Mouse (Mus musculus): ENCODE measurements around the gene Unc5a. TPM values are rescaled to one million over a fixed set of nuclear protein-coding genes. Genes with fewer than 3 reads are reported as not detected.

Unc5a gene
- total and polyA plus RNA-seq, 3 experiments, result 0.17 TPM; not detected in 2

- no peak for DNase-seq (ENCODE audit: extremely low read depth)
- dilution Hi-C loops (cut with MboI; ENCODE audit: extremely low pct_ligation_motif_present, extremely low pct_unique_long_range_greater_than_20kb, low sequenced_read_pairs), result no loop called here
- no peak for TF ChIP-seq POLR2A (IDR thresholded peaks at IDR 0.05; ENCODE audit: low read depth, low read length)
- TF ChIP-seq HCFC1 (IDR thresholded peaks at IDR 0.05; ENCODE audit: low read depth, low read length), result no peak
- no peak for TF ChIP-seq KAT2A (IDR thresholded peaks at IDR 0.05; ENCODE audit: insufficient replicate concordance, low read length)
- no peak for TF ChIP-seq BHLHE40 (IDR thresholded peaks at IDR 0.05; ENCODE audit: low read depth, low read length)
- no peak for TF ChIP-seq PAX5 (IDR thresholded peaks at IDR 0.05; ENCODE audit: low read length)
- TF ChIP-seq MYC (IDR thresholded peaks at IDR 0.05; ENCODE audit: low read depth, low read length), result no peak
- TF ChIP-seq ZNF384 (IDR thresholded peaks at IDR 0.05; ENCODE audit: low read depth, low read length), result no peak
- no peak for TF ChIP-seq RCOR1 (conservative IDR thresholded peaks at IDR 0.05; ENCODE audit: low read depth, low read length)
- TF ChIP-seq ETS1 (conservative IDR thresholded peaks at IDR 0.05; ENCODE audit: low read depth, low read length), result no peak
- no peak for TF ChIP-seq ELF1 (IDR thresholded peaks at IDR 0.05; ENCODE audit: low read depth, low read length)
- no peak for TF ChIP-seq ZKSCAN1 (IDR thresholded peaks at IDR 0.05; ENCODE audit: borderline replicate concordance, low read depth, low read length)
- no peak for TF ChIP-seq TCF12 (IDR thresholded peaks at IDR 0.05; ENCODE audit: low read depth, low read length)
- no peak for TF ChIP-seq MAFK (IDR thresholded peaks at IDR 0.05; ENCODE audit: insufficient replicate concordance, low read length)
- peaks cover 6% of the 10 kb centered on the region for H3K9me3 ChIP-seq (replicated peaks; ENCODE audit: low read length)
- H3K27ac ChIP-seq (ENCODE audit: insufficient read depth, low read depth), result no peak overlapping the region
- no peak overlapping the region for H3K4me2 ChIP-seq (ENCODE audit: insufficient read depth, low read depth, poor library complexity, severe bottlenecking)
- H3K4me1 ChIP-seq (ENCODE audit: control insufficient read depth in 1 of 2, insufficient read depth in 2 of 2), result no peaks in the 10 kb centered on the region
- H3K27me3 ChIP-seq (replicated peaks), result peaks cover 61% of the 10 kb centered on the region
- no peaks in the 10 kb centered on the region for H3K36me3 ChIP-seq (replicated peaks in 1 of 2; ENCODE audit: control insufficient read depth in 1 of 2, insufficient read depth in 1 of 2, low read length in 1 of 2)
- no peak overlapping the region for H3K4me3 ChIP-seq (replicated peaks in 1 of 3; ENCODE audit: low read depth in 2 of 3, low read length in 2 of 3, poor library complexity in 1 of 3)
- in situ Hi-C loops (cut with MboI; ENCODE audit: low pct_ligation_motif_present, low pct_unique_long_range_greater_than_20kb, low sequenced_read_pairs), result no loop called here
- no peaks in the 10 kb centered on the region for H3K79me2 ChIP-seq (replicated peaks; ENCODE audit: control insufficient read depth, extremely low read depth, insufficient read depth, poor library complexity, severe bottlenecking)
- H3K9ac ChIP-seq (ENCODE audit: insufficient read depth, low read depth), result no peak overlapping the region
These were observed 36.2 kb upstream of the Unc5a start for GRCm38 (mm10) chr13:54912894-54913621.

DNA sequence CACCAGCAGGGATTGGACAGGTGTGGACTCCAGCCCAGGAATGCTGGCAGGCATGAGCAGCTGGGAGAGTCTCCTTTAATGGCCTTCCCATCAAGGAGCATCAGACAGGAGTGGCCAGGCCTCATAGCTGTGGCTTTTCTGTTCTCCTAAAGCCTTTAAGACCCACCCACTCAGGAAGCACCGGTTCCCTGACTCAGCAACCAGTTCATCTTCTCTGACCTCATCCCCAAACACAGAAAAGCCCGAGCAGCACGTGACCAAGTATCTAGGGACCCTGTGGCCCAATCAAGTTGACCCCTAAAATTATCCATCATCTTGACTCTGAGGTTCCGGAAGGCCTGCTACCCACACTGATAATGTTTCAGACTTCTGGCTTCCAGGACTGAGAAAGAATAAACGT lies 32.6 kb upstream of the Unc5a start:
- H3K27me3 ChIP-seq (replicated peaks), result peaks cover 67% of the 10 kb centered on the region
- H3K9me3 ChIP-seq (replicated peaks; ENCODE audit: low read length), result peaks cover 6% of the 10 kb centered on the region
- dilution Hi-C loops (cut with MboI; ENCODE audit: extremely low pct_ligation_motif_present, extremely low pct_unique_long_range_greater_than_20kb, low sequenced_read_pairs), result no loop called here
- H3K4me2 ChIP-seq (ENCODE audit: insufficient read depth, low read depth, poor library complexity, severe bottlenecking), result no peak overlapping the region
- no peak overlapping the region for H3K27ac ChIP-seq (ENCODE audit: insufficient read depth, low read depth)
- no peak for TF ChIP-seq MXI1 (IDR thresholded peaks at IDR 0.05; ENCODE audit: low read depth, low read length)
- no peak for TF ChIP-seq MAX (IDR thresholded peaks at IDR 0.05; ENCODE audit: low read length)
- TF ChIP-seq MAFK (IDR thresholded peaks at IDR 0.05; ENCODE audit: insufficient replicate concordance, low read length), result no peak
- no peak for TF ChIP-seq SIN3A (IDR thresholded peaks at IDR 0.05; ENCODE audit: low read length)
- TF ChIP-seq MYC (IDR thresholded peaks at IDR 0.05; ENCODE audit: low read depth, low read length), result no peak
- TF ChIP-seq TBP (conservative IDR thresholded peaks at IDR 0.05; ENCODE audit: low read depth, low read length), result no peak
- no peak for TF ChIP-seq TCF12 (IDR thresholded peaks at IDR 0.05; ENCODE audit: low read depth, low read length)
- no peak for TF ChIP-seq EP300 (IDR thresholded peaks at IDR 0.05; ENCODE audit: low read length)
- TF ChIP-seq PAX5 (IDR thresholded peaks at IDR 0.05; ENCODE audit: low read length), result no peak
- no peak for TF ChIP-seq BHLHE40 (IDR thresholded peaks at IDR 0.05; ENCODE audit: low read depth, low read length)
- no peak for TF ChIP-seq ZMIZ1 (IDR thresholded peaks at IDR 0.05; ENCODE audit: low read depth, low read length)
- TF ChIP-seq ZNF384 (IDR thresholded peaks at IDR 0.05; ENCODE audit: low read depth, low read length), result no peak
- no peak for TF ChIP-seq CHD1 (IDR thresholded peaks at IDR 0.05; ENCODE audit: low read depth, low read length)
- TF ChIP-seq KAT2A (IDR thresholded peaks at IDR 0.05; ENCODE audit: insufficient replicate concordance, low read length), result no peak
- TF ChIP-seq ETS1 (conservative IDR thresholded peaks at IDR 0.05; ENCODE audit: low read depth, low read length), result no peak
- no peak for TF ChIP-seq POLR2A (IDR thresholded peaks at IDR 0.05; ENCODE audit: low read depth, low read length)
- H3K36me3 ChIP-seq (replicated peaks in 1 of 2; ENCODE audit: control insufficient read depth in 1 of 2, insufficient read depth in 1 of 2, low read length in 1 of 2), result no peaks in the 10 kb centered on the region
- H3K79me2 ChIP-seq (replicated peaks; ENCODE audit: control insufficient read depth, extremely low read depth, insufficient read depth, poor library complexity, severe bottlenecking), result no peaks in the 10 kb centered on the region
- H3K4me3 ChIP-seq (replicated peaks in 1 of 3; ENCODE audit: low read depth in 2 of 3, low read length in 2 of 3, poor library complexity in 1 of 3), result no peak overlapping the region
- 0 out of 4 replicates have a peak, but pooled peaks cover 0 to 2% of the 10 kb centered on the region in 2 experiments for H3K4me1 ChIP-seq (ENCODE audit: control insufficient read depth in 1 of 2, insufficient read depth in 2 of 2)
- DNase-seq (ENCODE audit: extremely low read depth), result no peak
- H3K9ac ChIP-seq (ENCODE audit: insufficient read depth, low read depth), result no peak overlapping the region
- in situ Hi-C loops (cut with MboI; ENCODE audit: low pct_ligation_motif_present, low pct_unique_long_range_greater_than_20kb, low sequenced_read_pairs), result no loop called here

Measured in CH12.LX (cell line).